Mouse (Mus musculus) liver, postnatal 0 days (tissue): ENCODE measurements around the gene Tctex1d4.

Experiments
- CTCF ChIP-seq: sonication (generic); IDR thresholded peaks from 2 replicates; pipeline ENCODE4 v1.5.1; 2016; ENCODE audit warnings: antibody characterized with exemption, low read depth
- EP300 ChIP-seq: IDR thresholded peaks from 2 replicates; pipeline ENCODE4 v1.6.1; 2016; ENCODE audit warnings: antibody characterized with exemption, low read depth, mild to moderate bottlenecking

DNA sequence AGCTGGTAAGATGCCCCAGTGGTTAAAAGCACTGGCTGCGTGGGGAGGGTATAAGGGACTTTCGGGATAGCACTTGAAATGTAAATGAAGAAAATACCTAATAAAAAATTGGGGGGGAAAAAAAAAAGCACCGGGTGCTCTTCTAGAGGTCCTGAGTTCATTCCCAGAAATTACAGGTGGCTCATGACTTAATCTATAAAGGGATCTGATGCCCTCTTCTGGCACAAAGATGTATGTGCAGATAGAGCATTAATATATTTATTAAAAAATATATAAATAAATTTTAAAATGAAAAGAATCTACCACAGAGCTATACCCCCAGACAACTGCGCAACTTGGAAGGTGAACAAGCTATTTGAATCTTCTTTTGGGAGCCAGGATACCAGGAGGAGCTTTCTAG, 14.0 kb downstream of the Tctex1d4 start:
- TF ChIP-seq CTCF (peak; percentile 47), EP300 (no peak)
